Mouse (Mus musculus): ENCODE results near the gene Vmn1r48.
"Not testable (repeated sequence)": the region's sequence is repeated elsewhere in the genome, so short reads cannot be mapped to it uniquely, and the experiment has no call there.

Vmn1r48 gene

DNA sequence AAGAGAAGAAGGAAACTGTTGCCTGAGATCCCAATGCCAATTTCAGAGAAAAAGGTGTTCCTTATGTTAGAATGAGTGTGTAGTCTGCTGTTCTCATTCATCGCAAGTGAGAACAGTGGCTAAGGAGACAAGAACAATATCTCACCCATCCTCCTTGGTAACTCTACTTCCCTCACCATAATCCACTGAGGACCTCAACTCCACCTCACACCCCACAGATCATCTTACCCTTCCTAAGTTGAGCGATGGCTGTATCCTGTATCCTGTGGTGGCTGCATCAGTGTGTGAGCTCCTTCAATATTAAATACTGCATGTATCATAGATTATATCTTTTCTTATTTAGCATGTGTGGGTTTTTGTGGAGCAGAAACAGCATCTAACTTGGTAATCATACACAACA is at the start of gene Vmn1r48:
Vmn1r48 (minus strand) TSS at position 101 of the 400 bp plus-strand sequence.
- DNase-seq (ENCODE audit: extremely low spot score, low spot score), result not testable (repeated sequence)

DNA sequence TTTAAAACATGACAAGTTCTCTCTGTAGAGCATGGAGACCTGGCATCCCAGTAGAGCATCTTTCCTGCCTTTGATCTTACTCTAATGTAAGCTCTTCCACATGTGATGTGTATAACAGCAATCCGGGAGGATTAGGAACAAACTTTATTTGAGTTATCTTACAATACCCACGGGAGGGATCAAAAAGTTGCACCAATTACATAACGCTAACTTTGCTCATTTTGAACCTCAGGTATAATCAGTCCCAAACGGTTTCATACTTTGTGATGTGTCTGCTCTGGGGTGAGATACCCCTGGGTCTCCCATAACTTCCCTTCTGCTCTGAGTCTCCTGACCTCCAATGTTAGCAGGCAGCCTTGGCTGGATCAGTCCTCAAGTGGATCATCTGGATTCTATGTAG is 41.8 kb upstream of the Vmn1r48 start, which contains the start of gene Vmn1r49:
Vmn1r49 (minus strand) TSS at position 101 of the 400 bp plus-strand sequence.
- no peak for DNase-seq (ENCODE audit: extremely low spot score, low spot score)

DNA sequence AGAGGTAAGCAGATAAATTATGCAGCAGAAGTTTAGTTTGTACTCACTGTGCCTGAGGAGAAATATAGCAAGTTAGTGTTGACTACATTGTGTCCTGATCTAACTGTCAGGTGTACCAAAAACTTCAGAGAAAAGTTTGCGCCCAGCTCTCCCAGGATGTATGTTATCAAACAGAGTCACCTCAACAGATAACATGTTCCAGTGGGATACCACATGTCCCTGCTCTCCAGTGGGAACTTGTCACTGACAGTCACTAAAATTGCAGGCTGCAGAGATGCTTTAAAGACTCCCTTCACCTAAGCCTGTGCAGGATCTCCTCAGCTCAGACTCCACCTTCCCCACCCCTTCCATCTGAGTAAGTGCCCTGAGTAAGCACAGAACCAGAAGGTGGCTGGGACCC is 20.8 kb downstream of the Vmn1r48 start, which contains the start of gene Vmn1r47:
Vmn1r47 (plus strand) TSS at position 301 of the 400 bp plus-strand sequence.
- not testable (repeated sequence) for DNase-seq (ENCODE audit: extremely low spot score, low spot score)

DNA sequence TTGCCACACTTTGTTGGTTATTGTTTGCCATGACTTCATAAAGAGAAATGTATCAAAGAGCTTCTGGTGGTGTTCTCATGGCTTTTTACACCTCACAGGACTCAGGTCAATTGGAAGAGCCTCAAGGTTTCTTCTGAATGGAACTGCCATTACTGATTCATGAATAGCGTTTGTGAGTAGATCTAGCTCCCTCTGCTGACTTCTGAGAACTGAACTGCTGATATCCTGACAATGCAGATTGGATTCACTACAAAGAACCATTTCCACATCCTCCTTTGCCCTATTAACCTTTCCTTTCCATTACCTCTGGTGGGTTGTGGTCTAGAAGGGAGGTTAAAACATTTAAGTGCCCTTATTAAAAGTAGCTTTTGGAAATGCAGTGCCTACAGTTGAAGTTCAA is 50.7 kb downstream of the Vmn1r48 start:
- no peak for DNase-seq (ENCODE audit: extremely low spot score, low spot score)

Measured in neural tube, embryonic 10.5 days (tissue).